Mouse (Mus musculus): ENCODE data around the gene Dgcr2. TPM values are rescaled to one million over a fixed set of nuclear protein-coding genes. Genes with fewer than 3 reads are reported as not detected.
A peak's percentile ranks its signal among the peaks of the same experiment; 100 is the strongest.

Gene Dgcr2
- polyA plus RNA-seq, 2 experiments = 14.2 to 15.5 TPM

GRCm38 (mm10) chr16:17815411-17816402, 82.7 kb downstream of the Dgcr2 start:
- H3K4me3 ChIP-seq (ENCODE audit: insufficient read depth in 1 of 2, low read depth in 2 of 2, low read length in 2 of 2) = peak overlapping the region; percentile 33 to 34
- TF ChIP-seq CTCF (IDR thresholded peaks at IDR 0.05; ENCODE audit: low read depth) (peak; percentile 98), EP300 (IDR thresholded peaks at IDR 0.05; ENCODE audit: low read depth) (no peak)
- no peaks in the 10 kb centered on the region for H3K4me1 ChIP-seq (replicated peaks; ENCODE audit: control insufficient read depth in 2 of 2, insufficient read depth in 2 of 2, low read length in 1 of 2)
- H3K4me2 ChIP-seq (ENCODE audit: low read depth) = peak overlapping the region; percentile 65
- ATAC-seq (ENCODE audit: insufficient read depth) (peak; percentile 79), DNase-seq (ENCODE audit: low read depth in 3 of 3, low spot score in 3 of 3) (peak; percentile 38)
- WGBS (ENCODE audit: insufficient replicate concordance) = 3% methylated on average over 63 of the region's 63 CpGs
- no peaks in the 10 kb centered on the region for H3K9me3 ChIP-seq (ENCODE audit: control insufficient read depth, low read length)
- peaks cover 17% of the 10 kb centered on the region for H3K27me3 ChIP-seq (ENCODE audit: control insufficient read depth, insufficient read depth, low read length)
- H3K9ac ChIP-seq (replicated peaks) = 0 out of 2 replicates have a peak overlapping the region, but pooled peaks have one; percentile 9
- no peak overlapping the region for H3K27ac ChIP-seq
- no peaks in the 10 kb centered on the region for H3K36me3 ChIP-seq (replicated peaks; ENCODE audit: control insufficient read depth, insufficient read depth, low read depth)

GRCm38 (mm10) chr16:17813173-17813572, 85.2 kb downstream of the Dgcr2 start:
- Histone ChIP-seq H3K4me2 (ENCODE audit: low read depth) (no peak overlapping the region), H3K27me3 (ENCODE audit: control insufficient read depth, insufficient read depth, low read length) (peaks cover 30% of the 10 kb centered on the region), H3K27ac (no peak overlapping the region), H3K36me3 (replicated peaks; ENCODE audit: control insufficient read depth, insufficient read depth, low read depth) (no peaks in the 10 kb centered on the region), H3K9ac (replicated peaks) (no peak overlapping the region), H3K9me3 (ENCODE audit: control insufficient read depth, low read length) (no peaks in the 10 kb centered on the region), H3K4me1 (replicated peaks; ENCODE audit: control insufficient read depth in 2 of 2, insufficient read depth in 2 of 2, low read length in 1 of 2) (no peaks in the 10 kb centered on the region), H3K4me3 (ENCODE audit: insufficient read depth in 1 of 2, low read depth in 2 of 2, low read length in 2 of 2) (no peak overlapping the region)
- ATAC-seq (ENCODE audit: insufficient read depth) (no peak), DNase-seq (ENCODE audit: low read depth in 3 of 3, low spot score in 3 of 3) (no peak)
- WGBS (ENCODE audit: insufficient replicate concordance) = 51% methylated on average over 4 of the region's 4 CpGs
- TF ChIP-seq CTCF (IDR thresholded peaks at IDR 0.05; ENCODE audit: low read depth) (no peak), EP300 (IDR thresholded peaks at IDR 0.05; ENCODE audit: low read depth) (no peak)

- peaks cover 41% of the 10 kb centered on the region for H3K27me3 ChIP-seq (ENCODE audit: control insufficient read depth, insufficient read depth, low read length)
- no peaks in the 10 kb centered on the region for H3K36me3 ChIP-seq (replicated peaks; ENCODE audit: control insufficient read depth, insufficient read depth, low read depth)
Measured at GRCm38 (mm10) chr16:17812120-17812519, 86.2 kb downstream of the Dgcr2 start.

GRCm38 (mm10) chr16:17809711-17810110, 88.7 kb downstream of the Dgcr2 start:
- DNase-seq (ENCODE audit: low read depth in 3 of 3, low spot score in 3 of 3) (no peak), ATAC-seq (ENCODE audit: insufficient read depth) (no peak)
- no peaks in the 10 kb centered on the region for H3K36me3 ChIP-seq (replicated peaks; ENCODE audit: control insufficient read depth, insufficient read depth, low read depth)
- H3K9me3 ChIP-seq (ENCODE audit: control insufficient read depth, low read length) = no peaks in the 10 kb centered on the region
- H3K9ac ChIP-seq (replicated peaks) = no peak overlapping the region
- H3K27ac ChIP-seq = no peak overlapping the region
- H3K4me1 ChIP-seq (replicated peaks; ENCODE audit: control insufficient read depth in 2 of 2, insufficient read depth in 2 of 2, low read length in 1 of 2) = no peaks in the 10 kb centered on the region
- no peak for TF ChIP-seq CTCF (IDR thresholded peaks at IDR 0.05; ENCODE audit: low read depth)
- no peak for TF ChIP-seq EP300 (IDR thresholded peaks at IDR 0.05; ENCODE audit: low read depth)
- WGBS (ENCODE audit: insufficient replicate concordance) = 30% methylated on average over 7 of the region's 7 CpGs
- peaks cover 52% of the 10 kb centered on the region for H3K27me3 ChIP-seq (ENCODE audit: control insufficient read depth, insufficient read depth, low read length)
- H3K4me2 ChIP-seq (ENCODE audit: low read depth) = no peak overlapping the region
- no peak overlapping the region for H3K4me3 ChIP-seq (ENCODE audit: insufficient read depth in 1 of 2, low read depth in 2 of 2, low read length in 2 of 2)

More at GRCm38 (mm10) chr16:17812120-17812519, 86.2 kb downstream of the Dgcr2 start:
- Histone ChIP-seq H3K4me1 (replicated peaks; ENCODE audit: control insufficient read depth in 2 of 2, insufficient read depth in 2 of 2, low read length in 1 of 2) (no peaks in the 10 kb centered on the region), H3K27ac (no peak overlapping the region), H3K9ac (replicated peaks) (no peak overlapping the region), H3K4me3 (ENCODE audit: insufficient read depth in 1 of 2, low read depth in 2 of 2, low read length in 2 of 2) (no peak overlapping the region), H3K4me2 (ENCODE audit: low read depth) (no peak overlapping the region), H3K9me3 (ENCODE audit: control insufficient read depth, low read length) (no peaks in the 10 kb centered on the region)
- 5% methylated on average over 5 of the region's 5 CpGs for WGBS (ENCODE audit: insufficient replicate concordance)
- peak; percentile 69 for TF ChIP-seq CTCF (IDR thresholded peaks at IDR 0.05; ENCODE audit: low read depth)
- TF ChIP-seq EP300 (IDR thresholded peaks at IDR 0.05; ENCODE audit: low read depth) = no peak
- no peak for ATAC-seq (ENCODE audit: insufficient read depth)
- DNase-seq (ENCODE audit: low read depth in 3 of 3, low spot score in 3 of 3) = peak in 2 of 3 experiments; percentile 17 to 31

GRCm38 (mm10) chr16:17809125-17809524, 89.2 kb downstream of the Dgcr2 start:
- WGBS (ENCODE audit: insufficient replicate concordance) = 54% methylated on average over 4 of the region's 4 CpGs
- Histone ChIP-seq H3K36me3 (replicated peaks; ENCODE audit: control insufficient read depth, insufficient read depth, low read depth) (no peaks in the 10 kb centered on the region), H3K27me3 (ENCODE audit: control insufficient read depth, insufficient read depth, low read length) (peaks cover 56% of the 10 kb centered on the region), H3K4me2 (ENCODE audit: low read depth) (no peak overlapping the region), H3K27ac (no peak overlapping the region), H3K4me3 (ENCODE audit: insufficient read depth in 1 of 2, low read depth in 2 of 2, low read length in 2 of 2) (no peak overlapping the region), H3K9ac (replicated peaks) (no peak overlapping the region), H3K9me3 (ENCODE audit: control insufficient read depth, low read length) (no peaks in the 10 kb centered on the region), H3K4me1 (replicated peaks; ENCODE audit: control insufficient read depth in 2 of 2, insufficient read depth in 2 of 2, low read length in 1 of 2) (no peaks in the 10 kb centered on the region)
- DNase-seq (ENCODE audit: low read depth in 3 of 3, low spot score in 3 of 3) (no peak), ATAC-seq (ENCODE audit: insufficient read depth) (no peak)
- TF ChIP-seq EP300 (IDR thresholded peaks at IDR 0.05; ENCODE audit: low read depth) = no peak
- no peak for TF ChIP-seq CTCF (IDR thresholded peaks at IDR 0.05; ENCODE audit: low read depth)
